Mouse (Mus musculus): ENCODE results near the gene 4430402I18Rik. TPM values are rescaled to one million over a fixed set of nuclear protein-coding genes. Genes with fewer than 3 reads are reported as not detected.

The 4430402I18Rik gene
- polyA plus RNA-seq, 1 experiment, result 0.02 TPM

DNA sequence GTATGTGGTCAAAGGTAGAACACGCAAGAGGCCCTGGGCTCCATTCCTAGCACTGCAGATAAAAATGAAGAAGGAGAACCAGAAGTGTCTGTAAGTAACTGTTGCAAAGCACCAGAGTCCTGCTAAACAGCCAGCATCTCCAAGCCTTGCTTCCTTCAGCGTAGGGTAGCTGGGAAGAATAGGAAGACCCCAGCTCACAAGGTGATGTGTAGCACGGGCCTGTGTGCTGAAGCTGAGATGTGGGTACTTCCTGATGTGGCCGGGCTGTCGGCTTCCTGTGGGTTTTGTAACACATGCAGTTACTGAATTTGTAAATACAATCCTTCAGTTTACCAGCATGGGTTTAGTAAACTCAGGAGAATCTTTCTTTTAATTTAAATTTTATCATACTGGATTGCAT is 27.8 kb upstream of the 4430402I18Rik start:
- H3ac ChIP-seq (ENCODE audit: control insufficient read depth, insufficient read length, low read depth), result no peak overlapping the region
- H3K79me2 ChIP-seq (ENCODE audit: control insufficient read depth, insufficient read depth), result peaks cover 77% of the 10 kb centered on the region
- no peak for TF ChIP-seq MAX (IDR thresholded peaks at IDR 0.05)
- no peak overlapping the region for H3K4me3 ChIP-seq (ENCODE audit: insufficient read depth, poor library complexity, severe bottlenecking)
- no peaks in the 10 kb centered on the region for H3K27me3 ChIP-seq (ENCODE audit: control insufficient read depth, insufficient read depth, insufficient read length)
- H3K79me3 ChIP-seq (ENCODE audit: low read depth), result peaks cover 40% of the 10 kb centered on the region
- peaks cover 57% of the 10 kb centered on the region for H3K36me3 ChIP-seq (ENCODE audit: control insufficient read depth, insufficient read depth)

DNA sequence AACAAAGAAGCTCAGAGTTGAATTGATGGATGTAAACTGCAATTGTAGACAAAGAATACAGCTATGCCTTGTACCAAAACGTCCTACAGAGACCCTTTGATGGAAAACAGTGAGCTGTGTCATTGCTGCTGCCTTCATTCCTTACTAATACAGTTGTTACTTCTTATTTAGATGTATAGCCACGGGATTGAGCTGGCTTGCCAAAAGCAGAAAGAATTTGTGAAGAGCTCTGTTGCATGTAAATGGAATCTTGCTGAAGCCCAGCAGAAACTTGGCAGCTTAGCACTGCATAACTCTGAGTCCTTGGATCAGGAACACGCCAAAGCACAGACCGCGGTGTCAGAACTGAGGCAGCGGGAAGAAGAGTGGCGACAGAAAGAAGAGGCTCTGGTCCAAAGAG is 27.3 kb upstream of the 4430402I18Rik start:
- Histone ChIP-seq H3ac (ENCODE audit: control insufficient read depth, insufficient read length, low read depth) (no peak overlapping the region), H3K36me3 (ENCODE audit: control insufficient read depth, insufficient read depth) (peaks cover 53% of the 10 kb centered on the region), H3K79me3 (ENCODE audit: low read depth) (peaks cover 39% of the 10 kb centered on the region)

GRCm38 (mm10) chr19:28991391-28991790 is 23.8 kb upstream of the 4430402I18Rik start:
- Histone ChIP-seq H3K79me3 (ENCODE audit: low read depth) (peaks cover 34% of the 10 kb centered on the region), H3K36me3 (ENCODE audit: control insufficient read depth, insufficient read depth) (peaks cover 37% of the 10 kb centered on the region), H3K27me3 (ENCODE audit: control insufficient read depth, insufficient read depth, insufficient read length) (peaks cover 5% of the 10 kb centered on the region), H3K79me2 (ENCODE audit: control insufficient read depth, insufficient read depth) (peaks cover 58% of the 10 kb centered on the region), H3K4me3 (ENCODE audit: insufficient read depth, poor library complexity, severe bottlenecking) (peak overlapping the region; percentile 95), H3ac (ENCODE audit: control insufficient read depth, insufficient read length, low read depth) (peak overlapping the region; percentile 24)
- TF ChIP-seq CTCF (IDR thresholded peaks at IDR 0.05; ENCODE audit: control insufficient read depth, insufficient read depth, insufficient read length) (no peak), USF1 (IDR thresholded peaks at IDR 0.05; ENCODE audit: low read depth) (no peak), FOSL1 (IDR thresholded peaks at IDR 0.05; ENCODE audit: insufficient read depth, low read length, poor library complexity, severe bottlenecking) (no peak), CEBPB (IDR thresholded peaks at IDR 0.05; ENCODE audit: low read depth) (no peak), MAX (IDR thresholded peaks at IDR 0.05) (no peak), MYOD1 (IDR thresholded peaks at IDR 0.05; ENCODE audit: control insufficient read depth, insufficient read length, low read depth) (no peak), MYOG (IDR thresholded peaks at IDR 0.05; ENCODE audit: control insufficient read depth, extremely low read depth, insufficient read length) (no peak)

More for the DNA sequence above, 27.3 kb upstream of the 4430402I18Rik start:
- no peak for TF ChIP-seq CEBPB (IDR thresholded peaks at IDR 0.05; ENCODE audit: low read depth)
- no peak for TF ChIP-seq USF1 (IDR thresholded peaks at IDR 0.05; ENCODE audit: low read depth)
- no peak for TF ChIP-seq MYOG (IDR thresholded peaks at IDR 0.05; ENCODE audit: control insufficient read depth, extremely low read depth, insufficient read length)
- TF ChIP-seq CTCF (IDR thresholded peaks at IDR 0.05; ENCODE audit: control insufficient read depth, insufficient read depth, insufficient read length), result no peak
- TF ChIP-seq FOSL1 (IDR thresholded peaks at IDR 0.05; ENCODE audit: insufficient read depth, low read length, poor library complexity, severe bottlenecking), result no peak
- TF ChIP-seq MAX (IDR thresholded peaks at IDR 0.05), result no peak
- no peak for TF ChIP-seq MYOD1 (IDR thresholded peaks at IDR 0.05; ENCODE audit: control insufficient read depth, insufficient read length, low read depth)
- Histone ChIP-seq H3K4me3 (ENCODE audit: insufficient read depth, poor library complexity, severe bottlenecking) (no peak overlapping the region), H3K79me2 (ENCODE audit: control insufficient read depth, insufficient read depth) (peaks cover 77% of the 10 kb centered on the region), H3K27me3 (ENCODE audit: control insufficient read depth, insufficient read depth, insufficient read length) (no peaks in the 10 kb centered on the region)

- peaks cover 31% of the 10 kb centered on the region for H3K36me3 ChIP-seq (ENCODE audit: control insufficient read depth, insufficient read depth)
- H3K79me3 ChIP-seq (ENCODE audit: low read depth), result peaks cover 34% of the 10 kb centered on the region
- peaks cover 5% of the 10 kb centered on the region for H3K27me3 ChIP-seq (ENCODE audit: control insufficient read depth, insufficient read depth, insufficient read length)
- H3ac ChIP-seq (ENCODE audit: control insufficient read depth, insufficient read length, low read depth), result peak overlapping the region; percentile 94
- TF ChIP-seq MYOG (IDR thresholded peaks at IDR 0.05; ENCODE audit: control insufficient read depth, extremely low read depth, insufficient read length) (no peak), USF1 (IDR thresholded peaks at IDR 0.05; ENCODE audit: low read depth) (no peak), FOSL1 (IDR thresholded peaks at IDR 0.05; ENCODE audit: insufficient read depth, low read length, poor library complexity, severe bottlenecking) (no peak), MAX (IDR thresholded peaks at IDR 0.05) (peak; percentile 7), MYOD1 (IDR thresholded peaks at IDR 0.05; ENCODE audit: control insufficient read depth, insufficient read length, low read depth) (no peak), CTCF (IDR thresholded peaks at IDR 0.05; ENCODE audit: control insufficient read depth, insufficient read depth, insufficient read length) (no peak), CEBPB (IDR thresholded peaks at IDR 0.05; ENCODE audit: low read depth) (no peak)
- H3K4me3 ChIP-seq (ENCODE audit: insufficient read depth, poor library complexity, severe bottlenecking), result peak overlapping the region; percentile 95
- H3K79me2 ChIP-seq (ENCODE audit: control insufficient read depth, insufficient read depth), result peaks cover 52% of the 10 kb centered on the region
Measured at GRCm38 (mm10) chr19:28990590-28991221, 23.1 kb upstream of the 4430402I18Rik start.

- Histone ChIP-seq H3K36me3 (ENCODE audit: control insufficient read depth, insufficient read depth) (peaks cover 25% of the 10 kb centered on the region), H3K4me3 (ENCODE audit: insufficient read depth, poor library complexity, severe bottlenecking) (peak within 1 kb of the TSS; percentile 95), H3K79me2 (ENCODE audit: control insufficient read depth, insufficient read depth) (peaks cover 50% of the 10 kb centered on the region), H3ac (ENCODE audit: control insufficient read depth, insufficient read length, low read depth) (peak within 1 kb of the TSS; percentile 94), H3K27me3 (ENCODE audit: control insufficient read depth, insufficient read depth, insufficient read length) (peaks cover 5% of the 10 kb centered on the region), H3K79me3 (ENCODE audit: low read depth) (peaks cover 34% of the 10 kb centered on the region)
- TF ChIP-seq USF1 (IDR thresholded peaks at IDR 0.05; ENCODE audit: low read depth) (peak; percentile 19), MAX (IDR thresholded peaks at IDR 0.05) (peak; percentile 21), MYOG (IDR thresholded peaks at IDR 0.05; ENCODE audit: control insufficient read depth, extremely low read depth, insufficient read length) (no peak)
Measured at GRCm38 (mm10) chr19:28990194-28990589, 22.6 kb upstream of the 4430402I18Rik start, which contains the start of gene Cdc37l1. Cdc37l1 (plus strand) TSS chr19:28990352.

GRCm38 (mm10) chr19:28989515-28989914 is 21.9 kb upstream of the 4430402I18Rik start:
- TF ChIP-seq USF1 (IDR thresholded peaks at IDR 0.05; ENCODE audit: low read depth) (no peak), MYOG (IDR thresholded peaks at IDR 0.05; ENCODE audit: control insufficient read depth, extremely low read depth, insufficient read length) (no peak), MYOD1 (IDR thresholded peaks at IDR 0.05; ENCODE audit: control insufficient read depth, insufficient read length, low read depth) (no peak), MAX (IDR thresholded peaks at IDR 0.05) (no peak), CEBPB (IDR thresholded peaks at IDR 0.05; ENCODE audit: low read depth) (no peak)

More at GRCm38 (mm10) chr19:28989515-28989914, 21.9 kb upstream of the 4430402I18Rik start:
- peaks cover 19% of the 10 kb centered on the region for H3K36me3 ChIP-seq (ENCODE audit: control insufficient read depth, insufficient read depth)
- peaks cover 5% of the 10 kb centered on the region for H3K27me3 ChIP-seq (ENCODE audit: control insufficient read depth, insufficient read depth, insufficient read length)
- H3K79me3 ChIP-seq (ENCODE audit: low read depth), result peaks cover 32% of the 10 kb centered on the region
- H3ac ChIP-seq (ENCODE audit: control insufficient read depth, insufficient read length, low read depth), result no peak overlapping the region
- peak overlapping the region; percentile 95 for H3K4me3 ChIP-seq (ENCODE audit: insufficient read depth, poor library complexity, severe bottlenecking)
- peaks cover 43% of the 10 kb centered on the region for H3K79me2 ChIP-seq (ENCODE audit: control insufficient read depth, insufficient read depth)

Measured in C2C12 (cell line).